Mouse (Mus musculus) megakaryocyte, embryonic 14.5 days (primary cell): Measurements from ENCODE around the gene Fkbp5.

Experiments used
- FLI1 ChIP-seq: IDR thresholded peaks from 2 replicates; pipeline ENCODE4 v1.6.1; 2012; ENCODE audit warnings: low read length, inconsistent platforms, mixed read lengths
- GATA1 ChIP-seq: IDR thresholded peaks from 3 replicates; pipeline ENCODE4 v1.6.1; 2012; ENCODE audit warnings: mixed read lengths, low read length, inconsistent platforms, borderline replicate concordance

DNA sequence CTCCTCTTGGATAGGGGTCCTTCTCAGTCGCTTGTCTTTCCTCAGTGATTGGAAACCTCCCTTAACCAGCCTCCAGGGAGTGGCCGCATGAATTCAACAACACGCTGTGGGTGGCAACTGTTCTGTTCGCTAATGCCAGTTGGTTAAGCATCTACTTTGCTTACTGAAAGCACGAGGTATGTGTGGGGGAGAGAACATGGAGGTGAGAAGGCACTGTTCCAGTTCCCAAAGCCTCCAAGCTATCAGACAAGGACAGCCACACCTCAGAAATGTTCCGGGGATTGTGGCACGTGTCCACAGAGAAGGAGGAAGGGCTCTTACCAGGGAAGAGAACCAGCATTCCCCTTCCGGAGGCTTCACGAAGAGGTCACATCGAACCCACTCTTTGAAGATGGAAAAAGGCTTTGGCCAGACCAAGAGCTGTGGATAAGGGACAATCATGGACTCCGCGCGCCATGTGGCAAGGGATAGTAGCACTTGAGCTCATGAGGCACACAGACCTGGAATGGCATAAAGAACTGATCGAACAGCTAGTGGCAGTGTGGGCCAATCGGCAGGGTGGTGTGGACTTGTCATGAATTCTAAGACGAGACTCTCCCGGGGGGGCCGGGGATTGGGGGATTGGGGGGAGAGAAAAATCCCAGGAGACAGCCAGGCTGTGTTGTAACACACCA is 29.6 kb downstream of the Fkbp5 start:
- TF ChIP-seq GATA1 (no peak), FLI1 (no peak)
